Mouse (Mus musculus) adrenal gland, adult 18-20 months (tissue): ENCODE results near the gene Tm4sf5. TPM values are rescaled to one million over a fixed set of nuclear protein-coding genes. Genes with fewer than 3 reads are reported as not detected.

Experiments used
- DNase-seq, 2 experiments: peaks; one replicate each; pipeline ENCODE4 v3.0.0; 2021 to 2022; ENCODE audit warnings: low spot score in 2 of 2
- total RNA-seq, 2 experiments: library from RNA; stranded (reverse); gene quantifications; 1 replicate in 1 of 2; 2 replicates in 1 of 2; pipeline ENCODE4 v1.2.3; 2021

Gene Tm4sf5
- total RNA-seq, 2 experiments from 2014 or later = not detected

DNA sequence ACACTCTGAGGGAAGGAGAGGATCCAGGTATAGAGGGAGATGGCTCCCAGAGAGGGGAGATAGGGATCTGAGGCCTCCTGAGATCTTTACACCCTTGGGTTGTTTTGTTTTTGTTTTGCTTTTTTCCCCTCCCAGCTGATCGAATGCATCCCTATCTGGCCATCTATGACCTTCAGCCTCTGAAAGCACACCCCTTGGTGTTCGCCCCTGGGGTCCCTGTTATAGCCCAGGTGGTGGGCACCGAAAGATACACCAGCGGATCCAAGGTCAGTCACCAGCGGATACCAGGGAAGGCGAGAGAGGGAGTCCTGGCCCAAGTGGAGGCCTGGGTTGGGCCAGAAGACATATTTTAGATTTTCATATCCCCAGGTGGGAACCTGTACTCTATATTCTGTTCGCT lies 35.9 kb downstream of the Tm4sf5 start:
- DNase-seq = no peak

DNA sequence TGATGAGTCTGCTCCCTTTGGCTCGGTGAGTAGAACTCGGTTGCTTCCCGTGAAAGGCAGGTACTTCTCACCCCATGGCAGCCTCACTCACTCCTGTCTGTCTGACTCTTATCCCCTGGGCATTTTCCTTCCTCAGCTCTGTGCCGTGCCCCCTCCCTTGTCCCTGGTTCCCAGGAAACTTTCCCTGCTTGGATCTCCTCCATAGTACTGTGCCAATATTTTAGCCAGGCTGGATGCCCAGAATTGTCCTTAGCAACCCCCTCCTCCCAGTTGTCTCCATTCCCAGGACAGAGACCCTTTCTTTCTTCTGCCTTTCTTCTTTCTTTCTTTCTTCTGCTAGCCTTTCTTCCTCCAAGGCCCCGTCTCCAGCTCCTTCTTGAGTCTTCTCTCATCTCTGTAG lies 36.4 kb downstream of the Tm4sf5 start:
- no peak for DNase-seq

DNA sequence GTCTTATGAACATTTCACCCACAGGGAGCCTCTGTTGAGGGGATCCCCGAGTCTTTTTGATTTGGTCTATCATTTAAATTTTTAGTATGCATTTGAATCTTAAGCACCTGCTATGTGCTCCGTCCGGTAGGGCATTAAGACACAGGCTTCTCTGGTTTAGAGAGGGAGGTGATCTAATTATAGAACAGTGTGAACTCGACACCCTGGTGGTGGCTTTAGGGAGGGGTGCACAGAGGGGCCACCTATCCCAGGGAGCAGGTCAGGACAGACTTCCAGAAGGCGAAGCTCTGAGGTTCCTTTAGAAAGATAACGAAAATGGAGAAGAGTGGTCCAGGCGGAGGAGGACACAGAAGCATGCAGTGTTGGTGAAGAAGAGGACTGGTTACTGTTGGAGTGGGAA lies 39.5 kb downstream of the Tm4sf5 start:
- no peak for DNase-seq

DNA sequence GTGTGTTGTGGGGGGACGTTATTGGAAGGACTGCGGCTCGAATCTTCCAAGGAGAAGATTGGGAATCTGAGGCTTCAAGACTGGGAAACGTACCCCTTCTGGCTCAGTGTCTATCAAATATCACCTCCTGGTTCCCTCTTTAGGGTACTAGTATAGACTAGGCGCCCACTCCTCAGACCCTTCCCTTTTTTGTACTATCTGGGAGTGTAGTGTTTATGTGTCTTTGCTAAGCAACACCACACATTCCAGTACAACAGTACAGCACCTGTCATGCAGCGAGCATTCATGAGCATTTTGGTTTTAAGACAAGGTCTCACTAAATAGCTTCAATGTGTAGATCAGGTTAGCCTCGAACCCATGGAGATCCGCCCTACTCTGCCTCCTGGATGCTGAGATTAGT lies 46.5 kb downstream of the Tm4sf5 start:
- DNase-seq = no peak

DNA sequence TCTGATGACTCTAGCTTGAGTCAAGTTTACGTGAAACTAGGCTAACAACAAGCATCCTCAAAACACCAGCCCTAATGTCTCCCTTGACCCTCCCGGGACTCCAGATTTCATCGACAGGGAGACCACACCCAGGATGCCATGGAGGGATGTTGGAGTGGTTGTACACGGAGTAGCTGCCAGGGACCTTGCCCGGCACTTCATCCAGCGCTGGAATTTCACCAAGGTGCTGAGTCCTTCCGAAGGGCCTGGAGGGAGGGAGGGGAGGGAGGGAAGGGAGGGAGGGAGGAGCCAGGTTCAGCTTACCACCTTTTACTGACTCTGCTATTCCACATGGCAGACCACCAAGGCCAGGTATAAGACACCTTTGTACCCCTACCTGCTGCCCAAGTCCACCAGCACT lies 48.9 kb downstream of the Tm4sf5 start:
- no peak for DNase-seq

DNA sequence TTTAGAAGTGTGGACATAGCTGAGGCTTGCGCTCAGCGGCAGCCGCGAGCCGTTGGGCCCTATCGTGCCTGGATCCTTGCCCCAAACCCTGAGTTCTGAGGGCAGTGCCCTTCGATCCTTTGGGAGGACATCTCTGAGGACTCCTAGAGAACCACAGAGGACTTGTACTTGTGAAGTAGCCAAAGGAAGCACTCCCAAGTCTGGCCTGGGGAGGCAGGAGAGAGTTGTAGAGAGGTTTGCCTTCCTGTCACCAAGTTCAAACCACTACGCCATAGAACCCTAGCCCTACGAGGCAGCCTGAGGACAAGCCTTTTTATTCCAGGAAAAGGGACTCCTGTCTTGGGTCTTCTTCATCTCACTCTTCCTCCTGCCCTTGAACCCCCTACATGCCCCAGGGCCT lies 52.5 kb downstream of the Tm4sf5 start:
- DNase-seq = no peak

Other genes with a start within 250 kb of the Tm4sf5 start
- 1 to 10 TPM in 1 of 2 experiments, under 1 TPM in 1; 0.96 to 1.1 TPM for gene Alox12, start 249.9 kb upstream of the Tm4sf5 start, total RNA-seq
- gene Alox12e, start 182.6 kb upstream of the Tm4sf5 start, total RNA-seq = not detected
- 1 to 10 TPM; 2.8 to 7.9 TPM for gene Alox15, start 153.2 kb upstream of the Tm4sf5 start, total RNA-seq
- 10 to 100 TPM; 17.3 to 21.3 TPM for gene Pelp1, start 95.2 kb upstream of the Tm4sf5 start, total RNA-seq
- 10 to 100 TPM; 21.4 to 25.4 TPM for gene Arrb2, start 72.6 kb upstream of the Tm4sf5 start, total RNA-seq
- gene Med11, start 53.3 kb upstream of the Tm4sf5 start, total RNA-seq = 10 to 100 TPM; 17.0 to 18.0 TPM
- gene Zmynd15, start 45.8 kb upstream of the Tm4sf5 start, total RNA-seq = 1 to 10 TPM; 2.8 to 2.9 TPM
- 10 to 100 TPM; 11.3 to 18.3 TPM for gene Cxcl16, start 45.3 kb upstream of the Tm4sf5 start, total RNA-seq
- not detected for gene Vmo1, start 9.4 kb downstream of the Tm4sf5 start, total RNA-seq
- not detected for gene Gltpd2, start 14.0 kb downstream of the Tm4sf5 start, total RNA-seq
- gene Psmb6, start 20.1 kb downstream of the Tm4sf5 start, total RNA-seq = 100 to 1,000 TPM; 271 to 281 TPM
- gene Gm40193, start 27.7 kb downstream of the Tm4sf5 start, total RNA-seq = not detected
- gene Pld2, start 34.8 kb downstream of the Tm4sf5 start, total RNA-seq = 1 to 10 TPM; 6.8 to 8.2 TPM
- 10 to 100 TPM; 45.8 to 49.6 TPM for gene Mink1, start 57.6 kb downstream of the Tm4sf5 start, total RNA-seq
- gene 4930544D05Rik, start 110.6 kb downstream of the Tm4sf5 start, total RNA-seq = not detected
- gene Chrne, start 114.0 kb downstream of the Tm4sf5 start, total RNA-seq = under 1 TPM in 1 of 2 experiments, not detected in 1; 0.38 TPM
- under 1 TPM in 1 of 2 experiments, not detected in 1; 0.22 TPM for gene Gp1ba, start 133.9 kb downstream of the Tm4sf5 start, total RNA-seq
- 10 to 100 TPM; 72.6 to 80.7 TPM for gene Rnf167, start 142.0 kb downstream of the Tm4sf5 start, total RNA-seq
- gene Slc25a11, start 142.2 kb downstream of the Tm4sf5 start, total RNA-seq = 100 to 1,000 TPM; 131 to 138 TPM
- gene Pfn1, start 149.4 kb downstream of the Tm4sf5 start, total RNA-seq = 100 to 1,000 TPM; 619 to 923 TPM
- gene Eno3, start 152.0 kb downstream of the Tm4sf5 start, total RNA-seq = 10 to 100 TPM; 29.0 to 44.2 TPM
- gene Spag7, start 164.2 kb downstream of the Tm4sf5 start, total RNA-seq = 10 to 100 TPM; 70.4 to 91.3 TPM
- gene Camta2, start 182.9 kb downstream of the Tm4sf5 start, total RNA-seq = 10 to 100 TPM; 43.7 to 54.7 TPM
- gene Inca1, start 194.9 kb downstream of the Tm4sf5 start, total RNA-seq = 10 to 100 TPM in 1 of 2 experiments, 1 to 10 TPM in 1; 6.8 to 14.0 TPM
- gene Kif1c, start 195.3 kb downstream of the Tm4sf5 start, total RNA-seq = 100 to 1,000 TPM; 153 to 212 TPM